Mouse (Mus musculus) bone marrow, adult 2 months (tissue): ENCODE data around the gene Cryl1. TPM values are rescaled to one million over a fixed set of nuclear protein-coding genes. Genes with fewer than 3 reads are reported as not detected.

Experiments
- H3K27ac ChIP-seq: fragments of 200-500 bp; 2 replicates; pipeline ENCODE4 v1.5.1; 2012; ENCODE audit warnings: low read depth, mild to moderate bottlenecking, control low read depth, inconsistent platforms, low read length; ENCODE audit not compliant: control insufficient read depth, poor library complexity, insufficient read depth
- H3K4me1 ChIP-seq: fragments of 200-500 bp; 2 replicates; pipeline ENCODE4 v1.6.1; 2011; ENCODE audit warnings: low read length; ENCODE audit not compliant: control insufficient read depth, insufficient read depth
- H3K4me3 ChIP-seq: fragments of 200-500 bp; replicated peaks from 2 replicates; pipeline ENCODE3; 2011; ENCODE audit warnings: mild to moderate bottlenecking, low read depth, low read length, control low read depth; ENCODE audit not compliant: control insufficient read depth
- CTCF ChIP-seq: fragments of 200-500 bp; IDR thresholded peaks from 2 replicates; pipeline ENCODE4 v1.5.1; 2011; ENCODE audit warnings: low read length, control low read depth; ENCODE audit not compliant: control insufficient read depth, insufficient read depth
- POLR2A ChIP-seq: fragments of 200-500 bp; IDR thresholded peaks from 2 replicates; pipeline ENCODE4 v1.6.1; 2011; ENCODE audit warnings: low read depth, mild to moderate bottlenecking, control low read depth, low read length, borderline replicate concordance; ENCODE audit not compliant: control insufficient read depth
- WGBS: fragments of 180-500 bp; shearing (Covaris S2); methylation state at CpG from one replicate; pipeline ENCODE4 v1.1.7; 2018; 5-methylcytosine and 5-hydroxymethylcytosine counted together
- polyA plus RNA-seq: library from polyadenylated mRNA; stranded (reverse); fragments of >200 nt; gene quantifications from 2 replicates; pipeline ENCODE4 v1.2.4, GENCODE M21; 2011; ENCODE audit warnings: low replicate concordance; ENCODE audit not compliant: missing spikeins, insufficient read depth, insufficient read length

Gene Cryl1
- 7.5 and 8.3 TPM in 2 replicates for polyA plus RNA-seq

DNA sequence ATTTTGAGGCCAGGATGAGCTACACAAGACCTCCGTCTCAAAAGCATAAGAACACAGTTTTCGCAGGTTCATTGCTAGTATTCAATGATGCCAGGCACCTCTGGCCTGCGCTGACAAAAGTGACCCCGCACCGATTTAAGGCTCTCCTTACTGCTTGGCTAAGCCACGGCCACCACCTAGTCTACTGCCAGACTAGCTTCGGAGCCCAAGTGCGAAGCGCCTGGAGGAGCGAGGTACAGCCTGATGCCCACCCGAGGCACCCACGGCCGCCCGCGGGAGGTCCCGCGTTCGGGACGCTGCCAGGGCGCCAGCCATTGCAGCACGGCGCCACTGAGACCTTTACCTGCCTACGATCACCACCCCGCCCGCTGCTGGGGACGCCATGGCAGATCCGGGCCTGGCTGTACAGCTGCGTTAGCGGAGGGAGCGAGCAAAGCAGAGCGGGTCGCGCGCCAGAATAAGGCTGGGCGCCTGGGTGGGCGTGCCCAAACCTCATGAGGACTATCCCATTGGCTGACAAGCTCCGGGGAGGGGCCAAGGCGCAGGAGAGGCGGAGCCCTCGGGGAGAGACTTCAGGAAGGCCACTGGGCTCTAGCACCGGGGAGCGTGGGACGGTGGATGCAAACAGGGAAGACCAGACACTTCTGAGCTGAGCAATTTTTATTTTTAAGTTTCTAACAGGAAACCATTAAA is at the start of gene Cryl1:
TSS of gene Cryl1 (minus strand) at position 465 of the 693 bp plus-strand sequence.
- H3K4me1 ChIP-seq: peaks cover 2% of the 10 kb centered on the region
- H3K27ac ChIP-seq: peak within 1 kb of the TSS; percentile 52
- 2% methylated on average over 43 of the region's 43 CpGs for WGBS
- H3K4me3 ChIP-seq: peak within 1 kb of the TSS; percentile 75
- TF ChIP-seq POLR2A (peak; percentile 90; the same call in 1 of the 2 replicates), CTCF (no peak)

GRCm38 (mm10) chr14:57430451-57430850 is 32.1 kb upstream of the Cryl1 start:
- whole genome bisulfite sequencing: 79% methylated on average over 2 of the region's 2 CpGs
- H3K4me3 ChIP-seq: no peak overlapping the region
- no peak overlapping the region for H3K27ac ChIP-seq
- H3K4me1 ChIP-seq: no peaks in the 10 kb centered on the region
- TF ChIP-seq CTCF: no peak
- TF ChIP-seq POLR2A: no peak

GRCm38 (mm10) chr14:57424212-57424561 is 25.9 kb upstream of the Cryl1 start:
- Histone ChIP-seq H3K4me3 (peak overlapping the region; percentile 67), H3K4me1 (no peaks in the 10 kb centered on the region), H3K27ac (peak overlapping the region; percentile 5; the same call in 1 of the 2 replicates)
- under 1% methylated on average over 24 of the region's 24 CpGs for WGBS
- TF ChIP-seq CTCF: no peak
- TF ChIP-seq POLR2A: no peak

DNA sequence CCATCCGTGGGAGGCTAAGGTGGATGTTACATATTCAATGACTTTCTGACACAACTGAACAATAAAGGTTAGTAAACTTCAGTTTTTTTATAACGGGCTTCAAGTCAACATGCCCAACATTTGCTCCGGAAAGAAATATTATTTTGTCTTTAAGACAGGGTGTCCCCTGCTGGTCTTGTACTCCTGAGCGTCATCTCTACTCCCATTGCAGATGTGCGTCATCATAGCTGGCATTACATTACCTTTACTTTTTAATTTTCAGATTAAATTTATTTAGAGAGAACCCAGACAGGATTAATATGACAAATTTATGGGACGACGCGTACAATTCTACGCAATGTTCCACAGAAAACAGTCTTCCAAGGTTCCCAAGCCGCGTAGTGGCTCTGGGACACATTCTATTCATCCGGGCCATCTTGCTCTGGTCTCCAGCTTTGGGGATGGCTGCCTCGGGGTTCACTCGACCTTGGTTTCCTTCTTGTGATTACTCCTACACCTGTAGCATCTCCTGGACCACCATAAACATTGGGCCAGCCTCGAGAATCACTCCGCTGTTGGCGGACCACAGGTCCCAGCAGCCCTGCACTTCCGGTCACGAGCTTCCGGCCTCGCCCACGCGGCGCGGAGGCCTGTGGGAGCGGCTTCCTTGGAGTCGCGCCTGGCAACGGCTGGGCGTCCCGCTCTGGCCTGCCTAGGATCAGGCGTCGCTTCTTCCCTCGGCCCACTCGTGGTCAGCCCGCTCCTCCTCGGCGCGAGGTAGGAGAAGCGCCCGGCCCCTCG is 25.3 kb upstream of the Cryl1 start, which contains the start of gene Ift88:
TSS of gene Ift88 (plus strand) at position 631 of the 780 bp plus-strand sequence.
- WGBS: 3% methylated on average over 42 of the region's 42 CpGs
- peak within 1 kb of the TSS; percentile 67 for H3K4me3 ChIP-seq
- H3K27ac ChIP-seq: peak within 1 kb of the TSS; percentile 5; the same call in 1 of the 2 replicates
- TF ChIP-seq POLR2A (peak; percentile 51; the same call in 1 of the 2 replicates), CTCF (no peak)
- H3K4me1 ChIP-seq: no peaks in the 10 kb centered on the region

GRCm38 (mm10) chr14:57417187-57417586 is 18.9 kb upstream of the Cryl1 start:
- 42% methylated on average over 2 of the region's 2 CpGs for WGBS
- Histone ChIP-seq H3K27ac (no peak overlapping the region), H3K4me3 (no peak overlapping the region), H3K4me1 (no peaks in the 10 kb centered on the region)
- TF ChIP-seq POLR2A (no peak), CTCF (no peak)

DNA sequence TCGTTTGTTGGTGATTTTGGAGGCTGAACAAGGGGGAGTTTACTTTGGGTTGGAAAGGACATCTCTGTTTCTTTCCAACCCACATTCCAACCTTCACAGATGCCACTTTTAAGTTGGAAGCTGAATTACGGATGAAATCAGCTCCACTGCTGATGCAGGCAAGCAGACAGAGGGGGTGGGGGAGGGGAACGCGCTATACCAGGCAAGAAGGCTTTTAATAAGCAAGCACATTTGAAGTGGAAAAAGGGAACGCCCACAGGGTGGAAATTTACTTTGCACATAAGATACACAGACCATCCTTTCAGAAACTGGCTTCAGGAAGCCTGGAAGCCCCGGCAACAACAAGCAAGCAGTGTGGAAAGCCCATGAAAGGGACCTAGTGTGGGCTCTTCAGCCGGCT is 13.8 kb upstream of the Cryl1 start:
- H3K4me1 ChIP-seq: no peaks in the 10 kb centered on the region
- no peak overlapping the region for H3K4me3 ChIP-seq
- TF ChIP-seq POLR2A: no peak
- TF ChIP-seq CTCF: no peak
- no peak overlapping the region for H3K27ac ChIP-seq
- WGBS: 78% methylated on average over 7 of the region's 7 CpGs

GRCm38 (mm10) chr14:57409106-57409505 is 10.8 kb upstream of the Cryl1 start:
- WGBS: 30% methylated on average over 6 of the region's 6 CpGs
- Histone ChIP-seq H3K4me3 (no peak overlapping the region), H3K27ac (no peak overlapping the region), H3K4me1 (no peaks in the 10 kb centered on the region)
- TF ChIP-seq CTCF (no peak), POLR2A (no peak)

GRCm38 (mm10) chr14:57408100-57408499 is 9.8 kb upstream of the Cryl1 start:
- WGBS: 79% methylated on average over 8 of the region's 8 CpGs
- TF ChIP-seq POLR2A: no peak
- no peak for TF ChIP-seq CTCF

More at GRCm38 (mm10) chr14:57408100-57408499, 9.8 kb upstream of the Cryl1 start:
- no peak overlapping the region for H3K27ac ChIP-seq
- H3K4me1 ChIP-seq: peaks cover 1% of the 10 kb centered on the region; the same call in 1 of the 2 replicates
- no peak overlapping the region for H3K4me3 ChIP-seq
